Mouse (Mus musculus): Measurements from ENCODE around the gene Ola1.
A peak's percentile ranks its signal among the peaks of the same experiment; 100 is the strongest.

Gene Ola1

GRCm38 (mm10) chr2:73060259-73060585 is 158.5 kb downstream of the Ola1 start:
- no peak for DNase-seq

DNA sequence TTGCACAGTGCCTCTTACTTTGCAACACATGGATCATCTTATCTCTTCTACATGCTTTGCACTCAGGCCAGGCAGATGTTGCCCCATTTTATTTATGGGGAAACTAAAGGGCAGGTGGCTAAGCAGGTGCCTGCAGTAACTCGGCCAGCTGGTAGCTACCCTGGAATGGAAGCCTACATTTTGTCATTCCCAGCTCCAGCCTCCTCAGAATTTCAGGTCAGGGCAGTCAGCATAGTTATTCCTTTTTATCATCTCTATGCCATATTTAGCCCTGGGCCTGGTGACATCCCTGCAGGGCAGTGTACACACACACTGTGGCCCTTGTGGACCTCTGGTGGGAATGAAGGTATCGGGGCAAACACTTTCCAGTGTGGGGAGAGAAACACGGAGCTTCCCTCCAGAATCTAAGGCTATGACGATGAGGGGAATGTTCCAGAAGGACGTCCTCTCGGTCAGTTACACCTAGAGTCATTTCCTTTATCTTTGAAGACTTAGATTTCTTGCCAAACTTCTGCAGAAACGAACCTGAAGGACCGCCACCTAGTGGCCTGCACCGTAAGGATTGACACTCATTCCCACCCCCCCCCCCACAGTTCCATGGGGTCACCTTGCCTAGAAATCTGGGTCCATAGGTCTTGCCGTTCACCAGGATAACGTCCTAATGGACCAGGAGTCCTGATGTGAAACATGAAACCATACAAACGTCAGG is 159.0 kb downstream of the Ola1 start:
- DNase-seq, result peak; percentile 71

DNA sequence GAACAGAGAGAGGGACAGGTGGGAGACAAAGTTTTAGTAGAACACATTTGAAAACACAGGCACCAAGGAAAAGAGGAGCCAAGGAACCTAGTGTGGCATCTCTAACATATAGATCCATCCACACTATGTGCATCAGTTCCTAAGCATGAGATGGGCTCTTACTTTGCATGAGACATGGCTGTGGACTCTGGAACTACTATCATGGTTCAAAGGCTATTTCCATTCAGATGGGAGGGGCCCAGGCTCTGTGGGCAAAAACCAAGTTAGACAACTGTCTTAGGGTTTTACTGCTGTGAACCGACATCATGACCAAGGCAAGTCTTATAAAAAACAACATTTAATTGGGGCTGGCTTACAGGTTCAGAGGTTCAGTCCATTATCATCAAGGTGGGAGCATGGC is 160.4 kb downstream of the Ola1 start:
- no peak for DNase-seq

GRCm38 (mm10) chr2:73057589-73057988 is 161.1 kb downstream of the Ola1 start:
- DNase-seq, result no peak

GRCm38 (mm10) chr2:73056090-73056956 is 162.4 kb downstream of the Ola1 start:
- peak; percentile 25 for DNase-seq

GRCm38 (mm10) chr2:73053791-73054490 is 164.8 kb downstream of the Ola1 start:
- peak; percentile 33 for DNase-seq

- DNase-seq, result no peak
Observed at GRCm38 (mm10) chr2:73050401-73050800, 168.3 kb downstream of the Ola1 start.

GRCm38 (mm10) chr2:73049977-73050376 is 168.7 kb downstream of the Ola1 start:
- no peak for DNase-seq

GRCm38 (mm10) chr2:73049001-73049684 is 169.6 kb downstream of the Ola1 start:
- no peak for DNase-seq

DNA sequence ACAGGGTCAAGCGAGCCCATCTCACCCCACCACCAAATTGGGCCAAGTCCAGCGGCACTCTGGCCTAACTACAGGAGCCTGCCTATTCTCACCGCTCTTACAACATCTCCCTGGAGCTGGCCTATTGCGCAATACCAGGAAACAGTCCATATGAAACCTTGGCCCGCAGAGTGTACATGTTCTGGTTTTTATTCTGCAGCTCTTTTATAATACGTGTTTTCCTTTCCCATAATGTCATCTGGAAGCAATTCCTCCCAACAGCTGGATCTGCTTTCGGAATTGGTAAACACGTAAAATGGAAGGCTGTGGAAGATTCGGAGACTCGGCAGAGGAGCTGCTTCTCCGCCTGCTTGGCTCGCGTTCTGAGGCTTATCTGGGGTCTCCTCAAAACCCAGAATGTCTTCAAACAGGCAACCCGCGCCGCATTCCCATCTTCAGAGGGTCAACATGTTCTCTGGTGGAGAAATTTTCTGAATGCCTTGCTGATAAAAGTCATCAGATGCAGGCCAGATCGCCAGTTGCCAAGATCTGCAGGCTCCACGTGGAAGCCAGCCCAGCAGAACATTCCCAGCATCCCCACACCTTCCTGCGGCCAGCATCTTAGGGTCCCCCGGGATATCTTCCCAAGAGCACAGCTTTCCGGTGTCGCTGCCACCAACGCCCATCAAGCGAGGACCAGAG is 171.5 kb downstream of the Ola1 start:
- no peak for DNase-seq

DNA sequence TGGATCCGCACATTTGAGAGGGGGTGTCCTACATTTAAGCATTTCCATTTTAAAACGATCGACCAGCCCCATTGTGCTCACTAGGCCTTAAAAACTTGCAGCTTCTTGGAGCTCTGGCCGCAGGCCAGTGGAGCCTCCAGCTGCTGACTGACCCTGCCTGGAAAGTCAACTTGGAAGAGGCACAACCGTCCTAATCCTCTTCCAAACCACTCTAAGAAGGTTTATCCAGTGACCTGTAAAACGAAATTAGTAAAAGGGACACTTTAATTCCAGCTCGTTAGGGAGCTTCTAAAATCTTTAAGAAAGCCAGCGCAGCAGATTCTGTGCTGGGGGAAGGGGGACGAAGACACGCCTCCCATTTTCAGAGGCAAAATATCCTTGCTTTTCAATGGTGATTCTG is 172.1 kb downstream of the Ola1 start:
- DNase-seq, result no peak

DNA sequence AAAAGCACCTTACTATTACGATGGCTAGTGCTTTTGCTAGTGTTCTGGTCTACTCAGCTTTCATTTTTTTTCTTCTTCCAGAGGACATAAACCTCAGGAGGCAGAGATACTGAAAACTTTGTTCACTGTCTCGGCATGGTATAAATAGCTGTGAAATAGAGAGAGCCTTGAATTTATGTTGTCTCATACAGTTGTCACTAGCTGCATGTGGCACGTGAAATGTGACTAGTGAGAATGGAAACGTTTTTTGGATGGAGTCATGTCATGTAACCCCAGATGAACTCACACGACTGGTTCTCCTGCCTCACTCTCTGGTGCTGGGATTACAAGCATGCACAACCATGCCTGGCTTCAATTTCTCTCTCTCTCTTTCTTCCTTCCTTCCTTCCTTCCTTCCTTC is 173.2 kb downstream of the Ola1 start:
- DNase-seq, result no peak
